Comparison of ENCODE assay signal across 12 mouse cellular contexts in the genomic region with DNA sequence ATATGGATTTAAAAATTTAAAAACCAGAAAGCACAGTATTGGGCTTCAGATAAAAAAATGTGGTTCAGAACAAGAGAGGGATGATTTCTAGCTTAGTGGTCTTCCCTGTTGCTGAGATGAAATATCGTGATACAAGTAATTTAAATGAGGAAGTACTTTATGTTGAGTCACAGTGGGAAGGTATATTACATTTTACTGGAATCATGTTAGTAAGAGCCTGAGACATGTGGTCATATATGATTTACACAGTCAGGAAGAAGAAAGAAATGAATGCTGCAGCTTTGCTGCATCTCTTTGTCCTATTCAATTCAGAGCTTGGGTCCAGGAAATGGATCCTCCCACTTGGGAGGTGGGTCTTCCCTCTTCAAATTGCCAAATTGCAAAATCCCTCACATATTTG. TPM values are rescaled to one million over a fixed set of nuclear protein-coding genes. Genes with fewer than 3 reads are reported as not detected.
"Had no signal": no experiment of that assay in that cellular context is flagged by ENCODE, and none has a peak within 500 bp of the region (broad histone marks: within the 10 kb centered on the region; RNA-seq: fewer than 3 reads in every experiment).

No protein-coding gene starts in this region.

RNA-seq across cellular contexts. Expression of a gene that starts 11.8 kb away (rescaled TPM):
- total RNA-seq: heart, postnatal 14 days; heart, postnatal 25 days; heart, postnatal 36 days; hindbrain, postnatal 0 days; layer of hippocampus, adult 18-20 months; layer of hippocampus, adult 2 months; layer of hippocampus, adult 8-10 months; layer of hippocampus, postnatal 10 days; layer of hippocampus, postnatal 14 days; layer of hippocampus, postnatal 25 days; layer of hippocampus, postnatal 36 days; left cerebral cortex, adult 18-20 months had no signal
